Mouse (Mus musculus) thymus, postnatal 0 days (tissue): ENCODE results near the gene Sin3b. TPM values are rescaled to one million over a fixed set of nuclear protein-coding genes. Genes with fewer than 3 reads are reported as not detected.
"Not testable (repeated sequence)": the region's sequence is repeated elsewhere in the genome, so short reads cannot be mapped to it uniquely, and the experiment has no call there.

Source experiments
- DNase-seq: peaks from one replicate; pipeline ENCODE4 v3.0.0-alpha.2; 2015; ENCODE audit warnings: low spot score
- polyA plus RNA-seq: library from polyadenylated mRNA; unstranded; fragments of >200 nt; fragmentation: Nextera tagmentation; extraction: Ambion mirVana; gene quantifications from 2 replicates; pipeline ENCODE4 v1.2.1, GENCODE M21; 2015

The Sin3b gene
- 463 and 506 TPM in 2 replicates for polyA plus RNA-seq

DNA sequence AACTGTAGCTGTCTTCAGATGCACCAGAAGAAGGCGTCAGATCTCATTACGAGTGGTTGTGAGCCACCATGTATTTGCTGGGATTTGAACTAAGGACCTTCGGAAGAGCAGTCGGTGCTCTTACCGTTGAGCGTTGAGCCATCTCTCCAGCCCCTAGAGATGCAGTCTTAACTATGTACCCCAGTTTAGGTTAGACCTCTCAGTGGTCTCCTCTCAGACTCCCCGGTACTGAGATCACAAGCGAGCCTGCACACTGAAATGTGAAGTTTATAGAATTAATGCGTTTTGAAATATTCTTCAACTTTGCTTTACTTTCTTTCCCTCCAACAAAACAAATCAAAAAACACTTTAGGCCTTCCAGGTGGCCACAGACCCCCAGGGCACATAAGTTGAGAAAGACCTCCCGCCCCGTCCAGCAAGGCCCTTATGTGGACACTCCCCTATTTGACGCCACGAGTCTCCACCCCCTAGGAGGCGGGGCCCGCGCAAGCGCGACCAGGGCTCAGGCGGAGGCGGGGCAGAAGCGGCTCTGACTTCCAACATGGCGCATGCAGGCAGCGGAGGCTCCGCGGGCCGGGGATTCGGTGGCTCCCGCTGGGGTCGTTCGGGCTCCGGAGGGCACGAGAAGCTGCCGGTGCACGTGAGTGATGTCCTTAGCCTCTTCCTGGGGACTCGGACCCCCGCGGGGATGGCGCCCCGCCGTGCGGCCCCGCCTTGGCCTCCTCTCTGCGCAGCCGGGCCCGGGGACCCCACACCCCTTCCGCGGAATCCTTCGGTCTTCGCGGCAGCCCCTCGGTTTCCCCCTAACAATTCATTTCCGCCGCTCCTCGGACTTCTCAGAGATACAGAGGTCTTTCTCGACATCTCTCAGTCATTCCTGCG is at the start of gene Sin3b:
Gene Sin3b, plus strand, starts transcription at position 517 of the 882 bp plus-strand sequence.
- DNase-seq, result peak; percentile 90

DNA sequence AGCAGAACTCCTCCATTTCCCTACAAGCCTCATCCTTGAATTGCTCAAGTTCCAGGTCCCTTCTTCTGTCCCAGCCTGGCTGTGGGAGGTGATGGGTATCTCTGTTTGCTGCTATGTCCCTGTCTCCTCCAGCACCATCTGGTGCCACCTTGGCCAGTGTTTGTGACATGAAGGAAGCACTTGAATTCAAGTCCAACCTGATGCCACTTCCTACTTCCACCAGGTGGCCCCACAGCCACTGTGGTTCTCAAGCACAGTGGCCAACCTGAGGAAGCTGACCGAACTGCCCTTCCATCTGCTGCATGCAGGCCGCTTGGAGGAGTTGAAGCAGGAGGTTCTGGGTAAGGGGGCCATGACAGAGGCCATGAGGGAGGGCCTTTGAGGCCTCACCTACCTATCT is 48.9 kb upstream of the Sin3b start:
- DNase-seq, result no peak

DNA sequence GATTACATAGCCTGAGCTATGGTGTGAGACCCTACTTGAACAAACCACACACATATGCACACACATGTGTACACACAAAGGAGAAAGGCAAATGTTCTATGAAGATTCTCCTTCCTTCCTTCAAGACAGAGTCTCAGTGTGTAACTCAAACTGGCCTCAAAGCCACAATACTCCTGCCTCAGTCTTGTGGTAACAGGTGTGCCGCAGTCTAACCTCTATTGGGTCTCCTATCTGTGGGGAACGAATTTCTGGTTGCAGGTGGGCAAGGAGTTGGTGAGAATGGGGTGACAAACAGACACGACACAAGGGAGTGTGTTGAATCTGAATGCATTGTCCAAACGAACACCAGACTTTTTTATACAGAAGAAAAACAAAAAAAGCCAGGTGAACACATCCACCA is 46.6 kb upstream of the Sin3b start:
- DNase-seq, result peak; percentile 87

DNA sequence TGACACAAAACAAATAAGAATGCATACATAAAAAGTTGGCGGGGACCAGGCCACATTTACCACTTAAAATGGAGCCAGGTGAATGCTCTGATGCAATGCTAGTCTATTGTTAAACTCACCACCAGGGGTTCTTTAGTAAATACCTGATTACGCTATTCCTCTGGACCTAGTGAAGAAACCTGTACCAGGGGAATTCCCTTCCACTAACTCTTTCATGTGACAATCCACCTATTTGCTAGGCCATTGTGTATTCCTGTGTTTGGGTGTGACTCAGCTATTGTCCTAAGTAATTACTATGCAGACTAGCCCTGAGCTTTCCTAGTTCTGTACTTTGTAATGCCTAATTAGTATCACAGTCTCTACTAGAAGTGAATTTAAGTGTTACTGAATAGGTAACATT is 46.2 kb upstream of the Sin3b start:
- not testable (repeated sequence) for DNase-seq

DNA sequence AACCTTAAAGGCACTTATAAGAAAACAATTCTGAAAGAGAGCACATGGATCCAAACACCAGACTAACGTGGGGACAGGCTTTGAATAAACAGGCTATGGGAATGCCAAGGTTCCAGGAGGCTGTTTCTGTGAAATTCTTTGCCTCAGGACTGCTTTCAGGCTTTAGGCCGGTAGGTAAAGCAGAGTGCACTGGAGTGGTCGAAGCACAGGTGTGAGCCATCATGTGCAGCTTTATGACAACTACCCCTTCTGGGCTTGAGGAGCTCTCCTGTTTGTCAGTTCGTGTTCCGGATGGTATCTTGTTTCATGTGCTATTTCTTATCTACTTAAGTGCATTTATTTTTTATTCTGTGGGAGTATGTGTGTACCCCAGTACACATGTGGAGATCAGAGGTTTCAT is 45.8 kb upstream of the Sin3b start:
- peak; percentile 28 for DNase-seq

DNA sequence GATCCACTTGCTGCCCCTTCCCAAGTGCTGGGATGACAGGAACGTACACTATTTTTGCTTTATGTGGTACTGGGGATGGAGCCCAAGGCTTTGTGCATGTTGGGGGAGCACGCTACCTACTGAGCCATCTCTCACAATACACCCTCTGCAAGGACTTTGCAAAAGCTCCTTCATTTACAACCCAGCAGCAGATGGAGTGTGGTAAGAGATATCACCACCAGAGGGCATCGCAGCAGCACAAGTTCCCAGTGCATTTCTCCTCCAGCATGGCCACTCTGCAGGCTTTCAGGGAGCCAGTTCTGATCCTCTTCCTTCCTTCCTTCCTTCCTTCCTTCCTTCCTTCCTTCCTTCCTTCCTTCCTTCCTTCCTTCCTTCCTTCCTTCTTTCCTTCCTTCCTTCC is 43.0 kb upstream of the Sin3b start:
- peak; percentile 83 for DNase-seq

DNA sequence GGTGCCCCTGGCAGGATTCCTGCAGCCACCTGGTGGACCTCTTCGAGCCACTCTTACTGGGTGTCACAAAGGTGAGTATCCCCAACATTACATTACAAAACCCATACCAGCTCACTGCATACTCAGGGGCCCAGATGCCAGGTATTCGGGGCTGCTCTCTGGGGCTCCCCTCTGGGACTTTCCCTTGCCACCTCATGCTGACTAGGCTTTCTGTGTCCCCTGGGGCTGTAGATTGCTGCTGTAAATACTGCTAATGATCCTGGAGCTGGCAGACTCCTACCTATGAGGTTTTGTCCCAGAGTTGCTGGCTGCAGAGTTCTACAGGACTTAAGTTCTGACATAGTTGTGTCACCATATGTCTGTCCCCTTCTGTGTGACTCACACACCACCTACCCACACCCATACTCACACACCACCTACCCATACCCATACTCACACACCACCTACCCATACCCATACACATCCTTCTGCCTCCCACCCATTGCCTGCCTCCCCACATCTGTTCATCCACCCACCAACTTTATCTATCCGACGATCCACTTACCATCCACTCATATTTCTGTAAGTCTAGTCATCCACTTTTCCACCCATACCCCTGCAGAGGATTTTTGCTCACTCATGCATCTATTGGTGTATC is 40.9 kb upstream of the Sin3b start:
- no peak for DNase-seq

DNA sequence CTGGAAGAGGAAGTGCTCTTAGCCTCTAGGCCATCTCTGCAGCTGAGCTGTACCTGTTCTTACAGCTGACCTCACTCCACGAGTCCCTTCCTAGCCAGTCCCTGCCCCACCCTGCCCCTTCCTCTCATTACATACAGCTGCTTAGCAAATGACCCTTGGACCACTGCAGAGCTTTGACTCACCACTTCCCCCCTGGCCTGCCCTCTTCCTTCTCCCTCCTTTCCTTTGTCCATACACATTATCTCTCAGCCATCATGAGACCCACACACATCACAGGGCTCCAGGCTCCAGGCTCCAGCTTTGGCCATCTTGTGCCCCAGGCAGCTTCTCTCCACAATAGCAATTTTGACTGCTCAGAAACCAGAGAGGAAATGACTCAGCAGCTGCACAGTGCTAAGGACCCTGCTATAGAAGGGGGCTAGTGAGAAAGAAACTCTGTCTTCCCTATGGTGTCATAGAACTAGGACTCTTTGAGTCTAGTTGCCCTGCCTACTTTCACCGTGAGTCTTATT is 40.0 kb upstream of the Sin3b start:
- peak; percentile 63 for DNase-seq

DNA sequence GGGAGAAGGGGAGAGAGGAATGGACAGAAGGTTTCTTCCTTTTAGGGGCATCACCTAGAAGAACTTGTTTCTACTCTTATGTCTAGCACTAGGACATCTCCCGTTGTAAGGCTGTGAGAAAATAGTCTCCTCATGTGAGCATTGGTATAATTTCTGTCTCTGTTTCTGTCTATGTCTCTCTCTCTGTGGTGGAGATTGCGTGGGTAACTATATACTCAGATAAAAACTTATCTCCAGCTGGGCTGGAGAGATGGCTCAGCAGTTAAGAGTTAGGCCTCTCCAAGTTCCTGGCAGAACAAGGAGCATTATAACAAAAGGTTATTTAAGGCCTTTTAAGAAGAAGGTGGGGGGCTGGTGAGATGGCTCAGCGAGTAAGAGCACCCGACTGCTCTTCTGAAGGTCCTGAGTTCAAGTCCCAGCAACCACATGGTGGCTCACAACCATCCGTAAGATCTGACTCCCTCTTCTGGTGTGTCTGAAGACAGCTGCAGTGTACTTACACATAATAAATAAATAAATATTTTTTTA is 39.4 kb upstream of the Sin3b start:
- not testable (repeated sequence) for DNase-seq

DNA sequence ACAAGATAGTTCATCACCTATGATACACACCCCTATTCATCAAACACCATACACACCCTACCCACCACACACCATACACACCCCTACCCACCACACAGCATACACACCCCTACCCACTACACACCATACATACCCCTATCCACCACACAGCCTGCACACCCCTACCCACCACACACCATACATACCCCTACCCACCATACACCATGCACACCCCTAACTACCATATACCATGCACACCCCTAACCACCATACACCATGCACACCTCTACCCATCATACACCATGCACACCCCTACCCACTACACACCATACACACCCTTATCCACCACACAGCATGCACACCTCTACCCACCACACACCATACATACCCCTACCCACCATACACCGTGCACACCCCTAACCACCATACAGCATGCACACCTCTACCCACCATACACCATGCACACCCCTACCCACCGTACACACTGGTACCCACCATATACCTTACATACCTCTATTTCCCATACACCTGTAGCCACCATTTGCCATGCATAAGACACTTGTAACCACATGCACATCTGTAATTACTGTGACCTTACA is 24.6 kb upstream of the Sin3b start:
- no peak for DNase-seq

DNA sequence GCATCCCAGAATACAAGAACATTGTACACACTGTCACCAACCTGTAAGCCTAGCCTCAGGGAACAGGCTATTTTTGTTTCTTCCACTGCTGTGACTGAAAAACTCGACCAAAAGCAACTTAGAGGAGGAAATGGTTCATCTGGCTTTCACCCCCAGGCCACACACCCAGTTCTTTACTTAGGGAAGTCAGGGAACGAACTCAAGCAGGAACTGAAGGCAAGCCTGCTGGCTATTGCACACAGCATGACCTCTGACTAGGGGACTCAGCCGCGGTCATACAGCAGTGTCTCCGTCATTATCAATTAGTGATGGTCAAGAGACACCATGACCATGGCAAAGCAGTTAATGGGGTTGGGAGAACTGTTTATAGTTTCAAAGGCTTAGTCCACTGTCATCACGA is 10.5 kb upstream of the Sin3b start:
- no peak for DNase-seq

DNA sequence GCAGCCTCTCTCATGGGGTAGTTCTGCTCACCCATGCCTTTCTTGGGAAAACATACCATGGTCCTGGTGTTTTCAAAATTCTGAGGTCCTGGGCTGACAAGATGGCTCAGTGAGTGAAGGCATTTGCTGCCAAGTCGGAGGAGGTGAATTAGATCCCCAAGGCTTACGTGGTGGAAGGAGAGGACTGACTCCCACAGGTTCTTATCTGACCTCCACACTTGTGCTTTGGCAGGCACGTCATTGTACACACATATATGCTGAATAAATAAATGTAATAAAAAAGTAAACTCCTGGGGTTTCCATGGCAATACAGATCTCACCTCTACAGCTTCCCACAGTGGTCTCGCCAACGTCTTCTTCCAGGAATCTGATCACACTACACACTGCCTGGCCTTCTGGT is 6.5 kb upstream of the Sin3b start:
- no peak for DNase-seq

DNA sequence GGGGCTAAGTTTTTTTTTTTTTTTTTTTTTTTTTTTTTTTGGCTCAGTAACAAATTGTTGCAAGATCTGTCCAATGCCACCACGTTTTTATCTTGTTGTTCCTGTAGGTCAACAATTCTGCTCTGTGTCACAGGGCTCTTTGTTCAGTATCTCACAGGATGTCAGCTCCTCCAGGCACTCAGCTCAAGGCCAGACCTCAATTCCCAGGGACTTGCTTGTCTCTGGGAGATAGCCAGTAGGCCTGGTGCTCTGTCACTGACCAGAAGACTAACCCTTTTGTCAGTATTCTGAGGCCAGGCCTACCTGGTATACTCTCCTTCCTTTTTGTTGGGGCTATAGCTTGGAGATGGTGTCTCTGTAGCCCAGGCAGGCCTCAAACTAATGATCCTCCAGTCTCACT is 2.5 kb upstream of the Sin3b start:
- no peak for DNase-seq

DNA sequence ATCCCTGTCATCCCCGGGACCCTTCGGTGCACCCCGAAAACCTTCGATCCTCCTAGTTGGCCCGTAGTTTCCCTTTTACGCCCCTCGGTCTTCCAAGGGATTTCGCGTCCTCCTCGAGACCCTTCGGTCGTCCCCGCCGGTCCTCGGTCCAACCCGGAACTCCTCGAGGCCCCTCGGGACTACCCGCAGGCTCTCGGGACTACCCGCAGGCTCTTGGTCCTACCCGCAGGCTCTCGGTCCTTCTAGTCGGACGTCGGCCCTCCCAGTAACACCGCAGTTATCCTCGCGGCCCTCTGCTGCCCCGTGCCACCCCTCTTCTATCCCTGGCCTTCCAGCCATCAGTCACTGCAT is 541 bp downstream of the Sin3b start:
- DNase-seq, result no peak

DNA sequence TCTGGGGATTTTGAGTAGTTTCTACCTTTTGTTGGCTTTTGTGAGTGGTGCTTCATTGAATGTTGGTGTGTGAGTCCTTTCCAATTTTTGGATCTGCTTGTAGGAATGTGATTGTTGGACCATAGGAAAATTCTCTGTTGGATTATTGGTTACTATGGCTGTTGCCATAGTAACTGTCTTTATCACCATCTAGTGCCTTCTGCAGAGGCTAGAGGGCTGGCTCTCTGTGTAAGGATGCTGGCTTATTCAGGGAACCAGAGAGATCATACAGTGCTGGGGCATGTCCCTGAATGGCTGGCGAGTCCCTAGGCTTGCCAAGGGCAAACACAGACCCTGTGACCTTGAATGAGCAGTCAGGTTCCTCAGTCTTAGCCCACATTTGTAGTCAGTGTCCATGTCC is 5.6 kb downstream of the Sin3b start:
- no peak for DNase-seq

DNA sequence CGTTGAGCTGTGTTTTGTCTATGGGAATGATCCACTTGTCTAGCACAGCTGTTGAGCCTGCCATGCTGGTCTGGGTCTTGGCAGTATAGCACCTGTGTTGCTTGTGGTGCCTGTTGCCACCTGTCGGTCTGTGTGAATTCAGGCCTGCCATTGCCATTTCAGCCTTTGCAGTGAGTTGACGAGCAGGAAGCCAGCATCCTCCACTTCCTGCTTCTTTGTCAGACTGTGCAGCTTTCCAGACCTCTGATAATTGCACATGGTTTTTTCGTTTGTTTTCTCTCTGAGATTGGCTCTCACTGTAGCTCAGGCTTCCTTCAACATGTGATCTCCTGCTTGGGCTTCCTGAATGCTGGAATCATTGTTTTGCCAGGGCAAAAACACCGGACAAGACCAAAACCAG is 11.9 kb downstream of the Sin3b start:
- peak; percentile 89 for DNase-seq

DNA sequence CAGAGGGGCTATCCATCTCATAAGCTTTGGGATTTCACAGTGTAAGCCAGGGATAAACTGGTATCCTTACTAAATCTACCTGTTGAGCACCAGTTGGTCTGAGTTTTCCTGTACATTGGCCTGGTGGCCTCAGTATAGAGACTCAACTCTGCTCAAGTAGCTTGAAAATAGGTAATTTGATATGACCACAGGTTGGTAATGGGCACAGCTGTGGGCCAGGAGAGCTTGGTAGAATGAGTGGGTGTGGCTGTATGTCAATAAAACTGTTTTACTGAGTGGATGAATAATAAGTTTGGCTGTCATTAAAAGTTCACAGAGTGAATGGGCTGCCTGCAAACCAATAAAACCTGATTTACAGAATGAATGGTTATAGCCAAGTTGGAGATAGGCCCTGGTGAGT is 13.8 kb downstream of the Sin3b start:
- no peak for DNase-seq

DNA sequence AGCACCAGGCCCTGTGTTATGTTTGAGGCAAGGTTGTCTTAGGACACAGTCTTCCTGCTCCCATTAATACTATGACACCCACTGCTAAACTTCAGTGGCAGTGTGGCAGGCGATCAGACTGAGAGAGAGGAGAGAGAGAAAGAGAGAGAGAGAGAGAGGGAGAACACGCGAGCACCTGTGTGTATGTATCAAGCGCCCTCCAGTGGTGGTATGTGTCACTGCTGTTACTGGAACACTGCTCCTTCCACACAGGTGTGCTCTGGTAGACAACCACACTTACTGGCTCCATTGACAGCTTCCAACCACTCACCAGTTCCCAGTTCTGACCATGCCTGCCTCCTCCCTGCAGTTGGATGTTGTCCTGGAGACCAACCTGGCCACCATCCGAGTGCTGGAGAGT is 23.0 kb downstream of the Sin3b start:
- DNase-seq, result peak; percentile 79

DNA sequence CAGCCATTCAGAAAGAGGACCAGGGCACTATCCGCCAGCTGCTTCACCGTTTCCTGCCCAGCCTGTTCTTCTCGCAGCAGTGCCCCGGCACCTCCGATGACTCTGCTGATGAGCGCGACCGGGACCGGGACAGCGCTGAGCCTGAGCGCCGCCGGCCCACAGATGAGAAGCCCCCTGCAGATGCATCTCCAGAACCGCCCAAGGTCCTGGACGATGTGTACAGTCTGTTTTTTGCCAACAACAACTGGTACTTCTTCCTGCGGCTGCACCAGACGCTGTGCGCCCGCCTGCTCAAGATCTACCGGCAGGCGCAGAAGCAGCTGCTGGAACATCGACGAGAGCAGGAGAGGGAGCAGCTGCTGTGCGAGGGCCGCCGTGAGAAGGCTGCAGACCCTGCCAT is 26.8 kb downstream of the Sin3b start:
- DNase-seq, result no peak

DNA sequence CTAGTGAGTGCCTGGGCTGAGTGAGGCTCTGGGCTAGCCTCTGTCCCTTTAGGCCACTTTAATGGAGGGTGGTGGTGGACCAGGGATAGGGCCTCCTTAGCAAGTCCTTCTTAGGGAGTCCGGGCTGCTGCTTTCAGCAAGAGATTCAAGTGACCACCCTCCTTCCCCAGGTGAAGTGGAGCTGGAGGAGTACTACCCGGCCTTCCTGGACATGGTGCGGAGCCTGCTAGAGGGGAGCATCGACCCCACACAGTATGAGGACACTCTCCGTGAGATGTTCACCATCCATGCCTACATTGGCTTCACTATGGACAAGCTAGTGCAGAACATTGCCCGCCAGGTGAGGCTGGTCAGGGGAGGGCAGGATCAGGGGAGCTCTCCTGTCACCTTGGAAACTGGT is 27.2 kb downstream of the Sin3b start:
- no peak for DNase-seq

DNA sequence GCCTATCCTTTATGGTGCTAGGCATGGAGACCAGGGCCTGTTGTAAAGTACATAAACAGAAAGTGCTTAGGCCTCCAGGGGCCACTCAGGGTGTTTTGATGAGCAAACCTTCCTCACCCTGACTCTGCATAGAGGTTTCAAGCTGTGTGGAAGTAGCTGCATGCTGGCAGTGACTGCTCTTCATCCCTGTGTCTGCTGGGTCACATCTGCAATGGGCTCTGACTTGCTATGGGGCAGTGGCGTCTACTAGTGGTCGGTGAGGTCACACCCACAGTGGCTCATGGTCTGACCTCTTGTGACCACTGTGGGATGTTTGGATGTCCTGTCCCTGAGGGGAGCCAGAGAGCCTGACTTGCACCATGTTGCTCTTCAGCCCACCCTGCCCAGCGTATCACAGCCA is 28.0 kb downstream of the Sin3b start:
- DNase-seq, result no peak

DNA sequence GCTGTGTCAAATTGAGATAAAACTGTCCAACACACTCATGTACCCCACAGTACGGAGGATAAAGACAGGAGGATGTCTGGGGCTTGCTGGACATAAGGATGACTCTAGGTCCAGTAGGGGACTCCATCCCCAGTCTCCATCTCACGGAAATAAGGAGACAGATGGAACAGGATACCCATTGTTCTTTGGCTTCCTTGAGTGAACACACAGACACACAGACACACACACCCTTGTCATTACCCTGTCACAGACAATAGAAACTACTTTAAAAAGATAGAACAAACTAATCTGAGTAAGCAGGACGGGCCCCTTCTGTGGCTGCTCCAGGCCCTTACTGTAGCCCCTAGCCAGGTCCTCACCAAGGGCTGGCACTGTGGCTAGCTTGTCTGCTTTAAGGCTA is 29.2 kb downstream of the Sin3b start:
- no peak for DNase-seq
